Mouse (Mus musculus): ENCODE data around the gene Rras2. TPM values are rescaled to one million over a fixed set of nuclear protein-coding genes. Genes with fewer than 3 reads are reported as not detected.

Gene Rras2
- polyA plus RNA-seq, 1 experiment: 57.4 TPM

DNA sequence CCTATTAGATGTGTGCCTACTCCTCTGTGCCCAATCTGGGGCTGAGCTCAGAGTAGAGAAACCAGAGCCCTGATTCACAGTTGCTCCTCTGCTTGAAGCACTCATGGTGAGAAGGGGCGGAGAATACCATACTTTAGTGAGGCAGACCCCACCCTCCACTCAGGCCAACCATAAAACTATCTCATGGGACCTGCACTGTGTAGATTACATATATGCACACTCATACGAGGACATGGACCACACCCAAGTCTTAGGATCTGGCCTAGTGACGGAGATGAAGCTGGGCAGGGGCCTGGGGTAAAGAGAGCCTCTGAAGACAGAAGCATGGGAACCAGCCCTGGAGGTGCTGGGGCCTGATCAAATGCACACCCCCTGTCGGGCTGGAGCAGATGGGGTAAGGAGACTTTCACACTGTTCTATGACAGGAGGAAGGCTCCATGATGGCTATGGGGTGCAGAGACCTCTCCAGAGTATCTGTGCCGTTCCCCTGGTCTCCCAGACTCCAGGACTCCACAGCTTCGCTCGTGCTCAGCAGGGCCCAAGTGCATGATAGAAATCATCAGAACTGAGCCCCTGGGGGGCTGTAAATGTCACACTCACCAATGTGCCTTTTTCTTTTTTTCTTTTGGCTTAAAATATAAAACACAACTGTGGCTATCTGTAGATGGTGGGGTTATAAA is 119.8 kb downstream of the Rras2 start:
- Histone ChIP-seq H3K27me3 (ENCODE audit: control insufficient read depth, insufficient read depth, insufficient read length) (peaks cover 32% of the 10 kb centered on the region), H3K79me2 (ENCODE audit: control insufficient read depth, insufficient read depth) (no peaks in the 10 kb centered on the region), H3K4me2 (ENCODE audit: low read depth) (no peak overlapping the region), H3K4me3 (no peak overlapping the region), H3ac (ENCODE audit: control insufficient read depth, insufficient read length) (no peak overlapping the region), H3K36me3 (ENCODE audit: control insufficient read depth, insufficient read depth) (no peaks in the 10 kb centered on the region)
- no peak for TF ChIP-seq SRF (IDR thresholded peaks at IDR 0.05; ENCODE audit: control insufficient read depth, insufficient read length, low read depth)
- no peak for TF ChIP-seq REST (IDR thresholded peaks at IDR 0.05; ENCODE audit: insufficient read depth, insufficient read length)
- TF ChIP-seq POLR2A (IDR thresholded peaks at IDR 0.05; ENCODE audit: insufficient read length, low read depth): no peak
- TF ChIP-seq MYOD1 (IDR thresholded peaks at IDR 0.05; ENCODE audit: control insufficient read depth in 1 of 3, insufficient read length in 2 of 3, low read depth in 2 of 3): no peak
- no peak for TF ChIP-seq MYOG (IDR thresholded peaks at IDR 0.05; ENCODE audit: control insufficient read depth in 1 of 3, insufficient read depth in 1 of 3, insufficient read length in 2 of 3, low read depth in 2 of 3)
- no peak for TF ChIP-seq TCF3 (IDR thresholded peaks at IDR 0.05; ENCODE audit: insufficient read length, low read depth)
- no peak for TF ChIP-seq CEBPB (IDR thresholded peaks at IDR 0.05; ENCODE audit: insufficient read depth, poor library complexity, severe bottlenecking)
- TF ChIP-seq TCF12 (IDR thresholded peaks at IDR 0.05; ENCODE audit: insufficient read depth, poor library complexity, severe bottlenecking): no peak
- TF ChIP-seq POLR2AphosphoS2 (IDR thresholded peaks at IDR 0.05; ENCODE audit: insufficient read length, low read depth): no peak
- no peak for TF ChIP-seq E2F4 (IDR thresholded peaks at IDR 0.05; ENCODE audit: insufficient read depth)
- no peak for TF ChIP-seq USF1 (IDR thresholded peaks at IDR 0.05; ENCODE audit: low read depth)
- no peak for TF ChIP-seq MAX (IDR thresholded peaks at IDR 0.05; ENCODE audit: low read depth)

Other genes starting within 250 kb of the Rras2 start
- 52.4 TPM for gene Copb1, start 136.9 kb upstream of the Rras2 start, polyA plus RNA-seq (2012; fragmentation: generic; extraction: Trizol)
- gene Psma1, start 158.3 kb upstream of the Rras2 start, polyA plus RNA-seq (2012; fragmentation: generic; extraction: Trizol): 104 TPM